Mouse (Mus musculus) C2C12 (cell line): ENCODE results near the gene Coa3. TPM values are rescaled to one million over a fixed set of nuclear protein-coding genes. Genes with fewer than 3 reads are reported as not detected.

Experiments used
- H3K27me3 ChIP-seq: one replicate; pipeline ENCODE4 v1.6.1; 2011; ENCODE audit not compliant: control insufficient read depth, insufficient read depth, insufficient read length
- H3K36me3 ChIP-seq: one replicate; pipeline ENCODE4 v1.6.1; 2011; ENCODE audit not compliant: control insufficient read depth, insufficient read depth
- H3K4me3 ChIP-seq: one replicate; pipeline ENCODE4 v1.5.1; 2011; ENCODE audit warnings: mild to moderate bottlenecking, control low read depth; ENCODE audit not compliant: poor library complexity, insufficient read depth, severe bottlenecking
- H3K79me2 ChIP-seq: one replicate; pipeline ENCODE4 v1.6.1; 2011; ENCODE audit not compliant: control insufficient read depth, insufficient read depth
- H3K79me3 ChIP-seq: one replicate; pipeline ENCODE4 v1.6.1; 2011; ENCODE audit warnings: low read depth, control low read depth
- H3ac ChIP-seq: one replicate; pipeline ENCODE3; 2011; ENCODE audit warnings: low read depth; ENCODE audit not compliant: control insufficient read depth, insufficient read length
- CEBPB ChIP-seq: IDR thresholded peaks from one replicate; pipeline ENCODE4 v1.6.1; 2011; ENCODE audit warnings: low read depth, mild to moderate bottlenecking, control low read depth, moderate library complexity
- CTCF ChIP-seq: IDR thresholded peaks from one replicate; pipeline ENCODE4 v1.5.1; 2011; ENCODE audit not compliant: control insufficient read depth, insufficient read depth, insufficient read length
- FOSL1 ChIP-seq: IDR thresholded peaks from one replicate; pipeline ENCODE4 v1.8.0; 2011; ENCODE audit warnings: mild to moderate bottlenecking, low read length; ENCODE audit not compliant: poor library complexity, insufficient read depth, severe bottlenecking
- MAX ChIP-seq: IDR thresholded peaks from one replicate; pipeline ENCODE4 v1.6.1; 2011; ENCODE audit warnings: mild to moderate bottlenecking, control low read depth
- MYOD1 ChIP-seq: IDR thresholded peaks from one replicate; pipeline ENCODE4 v1.6.1; 2011; ENCODE audit warnings: low read depth; ENCODE audit not compliant: control insufficient read depth, insufficient read length
- MYOG ChIP-seq: IDR thresholded peaks from one replicate; pipeline ENCODE4 v1.6.1; 2011; ENCODE audit not compliant: control insufficient read depth, insufficient read length; ENCODE audit errors: extremely low read depth
- USF1 ChIP-seq: IDR thresholded peaks from one replicate; pipeline ENCODE4 v1.6.1; 2011; ENCODE audit warnings: low read depth, mild to moderate bottlenecking, control low read depth, moderate library complexity
- polyA plus RNA-seq: library from polyadenylated mRNA; unstranded; fragments of >200 nt; fragmentation: generic; extraction: Trizol; gene quantifications from one replicate; pipeline ENCODE4 v1.2.1, GENCODE M21; 2012; ENCODE audit warnings: missing spikeins

Coa3 gene
- polyA plus RNA-seq, 1 experiment, result 85.2 TPM

DNA sequence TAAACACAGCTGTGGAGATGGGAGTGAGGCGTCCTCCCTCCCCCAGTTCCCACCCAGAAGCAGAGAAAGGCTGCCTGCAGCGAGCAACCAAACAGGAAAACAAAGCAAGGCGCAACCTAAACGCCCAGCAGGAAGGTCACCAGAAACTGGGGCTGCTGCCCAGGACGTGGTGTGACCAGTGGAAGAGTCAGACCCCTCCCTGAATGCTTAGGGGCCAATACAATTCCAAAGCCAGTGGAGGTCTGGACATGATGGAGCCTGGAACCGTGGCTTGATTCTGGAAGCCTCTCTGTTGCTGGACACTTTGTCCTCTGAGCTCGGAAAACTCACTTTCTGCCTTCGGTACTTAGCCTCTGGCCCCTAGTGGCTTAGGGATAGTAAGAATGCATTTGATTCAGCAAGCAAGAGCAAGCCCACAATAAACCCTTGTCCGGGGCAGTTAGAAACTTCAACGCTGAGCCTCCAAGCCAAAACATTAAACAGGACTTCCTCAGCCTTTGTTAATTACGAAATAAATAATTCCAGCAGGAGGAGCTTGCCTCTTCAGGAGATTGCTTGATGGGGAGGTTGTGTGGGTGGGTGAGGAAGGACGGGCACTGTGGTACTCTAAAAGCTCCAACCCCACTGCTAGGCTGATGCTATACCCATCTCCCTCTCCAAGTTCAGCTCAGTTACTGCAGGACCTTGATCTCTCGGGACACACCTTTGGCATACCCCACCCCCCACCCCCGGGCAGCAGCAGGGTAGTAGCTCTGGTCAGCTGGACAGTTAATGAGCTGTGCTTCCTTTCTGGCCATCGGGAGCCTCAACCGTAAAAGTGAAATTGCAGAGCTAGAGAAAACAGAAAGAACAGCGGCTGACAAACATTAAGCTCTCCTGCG is 47.7 kb downstream of the Coa3 start:
- Histone ChIP-seq H3K4me3 (no peak overlapping the region), H3K79me3 (no peaks in the 10 kb centered on the region), H3K27me3 (no peaks in the 10 kb centered on the region), H3K79me2 (no peaks in the 10 kb centered on the region), H3K36me3 (no peaks in the 10 kb centered on the region), H3ac (no peak overlapping the region)
- TF ChIP-seq FOSL1 (no peak), CEBPB (no peak), MYOG (no peak), CTCF (no peak), MYOD1 (no peak), MAX (no peak), USF1 (no peak)

DNA sequence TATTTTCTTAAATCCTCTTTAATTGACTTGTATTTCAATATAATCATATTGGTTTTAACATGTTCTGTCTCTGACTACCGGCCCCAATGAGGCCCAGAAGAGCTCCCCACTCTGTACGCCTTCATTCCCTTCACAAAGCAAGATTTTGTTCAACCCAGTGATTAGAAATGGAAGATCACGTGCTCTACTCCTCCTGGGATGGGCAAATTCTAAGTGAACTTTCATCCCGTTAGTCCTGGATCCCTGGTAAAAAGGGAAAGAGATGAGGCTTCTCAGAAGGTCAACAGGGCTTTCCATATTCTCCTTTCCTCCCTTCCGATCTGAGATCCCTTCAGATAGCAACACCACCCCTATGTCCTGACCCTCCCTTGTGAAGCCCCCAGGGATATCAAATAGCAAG is 48.4 kb downstream of the Coa3 start:
- Histone ChIP-seq H3K36me3 (no peaks in the 10 kb centered on the region), H3K27me3 (no peaks in the 10 kb centered on the region), H3ac (no peak overlapping the region), H3K4me3 (no peak overlapping the region), H3K79me3 (no peaks in the 10 kb centered on the region), H3K79me2 (peaks cover 4% of the 10 kb centered on the region)
- TF ChIP-seq USF1 (peak; percentile 30), MYOG (no peak)

DNA sequence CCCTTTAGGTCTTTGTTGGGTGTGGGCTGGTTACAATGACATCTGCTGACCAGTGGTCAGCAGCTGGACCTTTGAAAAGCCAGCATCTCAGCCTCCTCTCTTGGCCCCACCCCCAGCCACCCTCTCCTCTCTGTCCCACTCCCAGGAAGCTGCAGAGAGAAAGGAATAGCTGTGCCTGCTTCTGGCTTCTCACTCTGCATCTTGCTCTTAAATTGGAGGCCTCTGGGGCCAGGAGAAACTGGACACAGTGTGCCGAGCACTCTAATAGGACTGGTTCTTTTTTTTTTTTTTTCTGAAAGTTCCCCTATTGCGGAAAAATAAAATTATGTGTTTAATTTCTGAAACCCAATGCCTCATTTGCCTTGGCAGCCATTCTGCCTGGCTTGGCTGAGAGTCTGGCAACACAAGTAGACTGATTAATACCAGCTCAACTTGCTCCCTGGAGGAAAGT is 48.8 kb downstream of the Coa3 start:
- TF ChIP-seq CTCF, result no peak
- no peak for TF ChIP-seq MAX
- no peak for TF ChIP-seq CEBPB
- H3K27me3 ChIP-seq, result no peaks in the 10 kb centered on the region
- peaks cover 9% of the 10 kb centered on the region for H3K79me2 ChIP-seq
- H3K4me3 ChIP-seq, result no peak overlapping the region
- no peaks in the 10 kb centered on the region for H3K79me3 ChIP-seq
- no peak overlapping the region for H3ac ChIP-seq
- no peaks in the 10 kb centered on the region for H3K36me3 ChIP-seq

DNA sequence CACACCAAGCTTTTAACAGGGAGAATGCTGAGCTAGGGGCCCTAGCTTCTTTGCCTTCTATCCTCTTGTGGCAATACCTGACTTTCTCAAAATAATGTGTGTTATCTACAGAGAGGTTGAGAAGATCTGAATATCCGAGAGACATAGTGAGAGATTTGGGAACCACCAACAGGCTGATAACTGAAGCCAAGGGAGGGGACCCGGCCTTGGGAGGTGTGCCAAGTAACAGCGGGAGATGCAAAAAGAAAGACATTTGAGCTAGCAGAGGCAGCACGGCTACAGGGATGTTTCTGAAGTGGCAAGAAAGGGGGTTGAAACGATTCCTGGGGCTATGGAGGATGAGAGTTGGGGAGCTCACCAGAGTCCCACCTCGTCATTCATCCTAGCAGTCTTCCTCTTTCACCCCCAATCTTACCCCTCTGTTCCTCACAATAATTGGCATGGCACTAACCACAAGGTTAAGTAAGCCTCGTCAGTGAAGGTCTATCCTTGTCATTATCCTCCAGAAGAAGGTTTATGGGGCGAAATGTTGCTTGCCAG is 49.5 kb downstream of the Coa3 start:
- Histone ChIP-seq H3K79me3 (no peaks in the 10 kb centered on the region), H3K27me3 (no peaks in the 10 kb centered on the region), H3K36me3 (no peaks in the 10 kb centered on the region), H3K79me2 (peaks cover 12% of the 10 kb centered on the region), H3ac (no peak overlapping the region), H3K4me3 (no peak overlapping the region)
- no peak for TF ChIP-seq MYOD1
- TF ChIP-seq USF1, result no peak
- no peak for TF ChIP-seq FOSL1
- no peak for TF ChIP-seq MYOG
- no peak for TF ChIP-seq MAX
- no peak for TF ChIP-seq CTCF
- no peak for TF ChIP-seq CEBPB

Other genes with a start within 250 kb of the Coa3 start
- gene Naglu, start 209.1 kb downstream of the Coa3 start, polyA plus RNA-seq, result 7.3 TPM
- gene Hsd17b1, start 200.7 kb downstream of the Coa3 start, polyA plus RNA-seq, result not detected
- gene Coasy, start 196.5 kb downstream of the Coa3 start, polyA plus RNA-seq, result 31.0 TPM
- 39.7 TPM for gene Mlx, start 191.8 kb downstream of the Coa3 start, polyA plus RNA-seq
- 24.0 TPM for gene Psmc3ip, start 183.7 kb downstream of the Coa3 start, polyA plus RNA-seq
- gene Retreg3, start 159.2 kb downstream of the Coa3 start, polyA plus RNA-seq, result 25.7 TPM
- 115 TPM for gene Tubg1, start 159.2 kb downstream of the Coa3 start, polyA plus RNA-seq
- 0.13 TPM for gene Tubg2, start 123.2 kb downstream of the Coa3 start, polyA plus RNA-seq
- 0.28 TPM for gene Cntnap1, start 108.6 kb downstream of the Coa3 start, polyA plus RNA-seq
- gene Plekhh3, start 107.8 kb downstream of the Coa3 start, polyA plus RNA-seq, result 18.3 TPM
- 0.18 TPM for gene Ccr10, start 103.7 kb downstream of the Coa3 start, polyA plus RNA-seq
- 4.5 TPM for gene Ezh1, start 52.7 kb downstream of the Coa3 start, polyA plus RNA-seq
- 0.66 TPM for gene Ramp2, start 33.1 kb downstream of the Coa3 start, polyA plus RNA-seq
- gene Vps25, start 25.4 kb downstream of the Coa3 start, polyA plus RNA-seq, result 116 TPM
- gene Wnk4, start 18.5 kb downstream of the Coa3 start, polyA plus RNA-seq, result 0.49 TPM
- 0.05 TPM for gene Cntd1, start 102 bp downstream of the Coa3 start, polyA plus RNA-seq
- 103 TPM for gene Becn1, start 23.2 kb upstream of the Coa3 start, polyA plus RNA-seq
- 89.9 TPM for gene Psme3, start 37.1 kb upstream of the Coa3 start, polyA plus RNA-seq
- gene Aoc2, start 45.9 kb upstream of the Coa3 start, polyA plus RNA-seq, result 1.2 TPM
- 0.07 TPM for gene Aoc3, start 51.5 kb upstream of the Coa3 start, polyA plus RNA-seq
- gene G6pc, start 88.4 kb upstream of the Coa3 start, polyA plus RNA-seq, result not detected
- 50.6 TPM for gene Aarsd1, start 138.5 kb upstream of the Coa3 start, polyA plus RNA-seq
- 5.2 TPM for gene Gm27029, start 145.7 kb upstream of the Coa3 start, polyA plus RNA-seq
- 10.4 TPM for gene Rundc1, start 146.0 kb upstream of the Coa3 start, polyA plus RNA-seq
- 19.2 TPM for gene Ptges3l, start 146.2 kb upstream of the Coa3 start, polyA plus RNA-seq
- 2,812 TPM for gene Rpl27, start 163.2 kb upstream of the Coa3 start, polyA plus RNA-seq
- 23.4 TPM for gene Ifi35, start 169.3 kb upstream of the Coa3 start, polyA plus RNA-seq
- 19.2 TPM for gene Rnd2, start 185.9 kb upstream of the Coa3 start, polyA plus RNA-seq
- 306 TPM for gene Vat1, start 187.1 kb upstream of the Coa3 start, polyA plus RNA-seq